Mouse (Mus musculus): ENCODE data around the gene Cacna1c.

Gene Cacna1c

GRCm38 (mm10) chr6:119196382-119197305, at the start of gene Cacna1c:
TSS of gene Cacna1c (minus strand) at chr6:119196418.
- DNase-seq (ENCODE audit: low spot score in 2 of 2): no peak

GRCm38 (mm10) chr6:119240871-119241705, 44.9 kb upstream of the Cacna1c start:
- DNase-seq (ENCODE audit: low spot score in 2 of 2): no peak

- no peak for DNase-seq (ENCODE audit: low spot score in 2 of 2)
Measured at GRCm38 (mm10) chr6:119240256-119240655, 44.0 kb upstream of the Cacna1c start.

GRCm38 (mm10) chr6:119239341-119240005, 43.3 kb upstream of the Cacna1c start:
- no peak for DNase-seq (ENCODE audit: low spot score in 2 of 2)

- no peak for DNase-seq (ENCODE audit: low spot score in 2 of 2)
Measured at GRCm38 (mm10) chr6:119237427-119237989, 41.3 kb upstream of the Cacna1c start.

GRCm38 (mm10) chr6:119236241-119236640, 40.0 kb upstream of the Cacna1c start, which contains the start of gene Cacna2d4:
TSS of gene Cacna2d4 (plus strand) at chr6:119236526.
- no peak for DNase-seq (ENCODE audit: low spot score in 2 of 2)

- DNase-seq (ENCODE audit: low spot score in 2 of 2): no peak
Measured at GRCm38 (mm10) chr6:119235441-119235840, 39.2 kb upstream of the Cacna1c start.

- DNase-seq (ENCODE audit: low spot score in 2 of 2): no peak
Measured at GRCm38 (mm10) chr6:119233066-119233465, 36.8 kb upstream of the Cacna1c start.

GRCm38 (mm10) chr6:119228861-119229603, 32.8 kb upstream of the Cacna1c start:
- no peak for DNase-seq (ENCODE audit: low spot score in 2 of 2)

GRCm38 (mm10) chr6:119227001-119227400, 30.8 kb upstream of the Cacna1c start:
- no peak for DNase-seq (ENCODE audit: low spot score in 2 of 2)

- DNase-seq (ENCODE audit: low spot score in 2 of 2): no peak
Measured at GRCm38 (mm10) chr6:119225731-119226130, 29.5 kb upstream of the Cacna1c start.

- DNase-seq (ENCODE audit: low spot score in 2 of 2): no peak
Measured at GRCm38 (mm10) chr6:119225226-119225625, 29.0 kb upstream of the Cacna1c start.

- DNase-seq (ENCODE audit: low spot score in 2 of 2): no peak
Measured at GRCm38 (mm10) chr6:119224451-119225195, 28.4 kb upstream of the Cacna1c start.

GRCm38 (mm10) chr6:119220297-119220696, 24.1 kb upstream of the Cacna1c start:
- peak in 1 of 2 experiments; percentile 28 for DNase-seq (ENCODE audit: low spot score in 2 of 2)

GRCm38 (mm10) chr6:119219237-119219870, 23.1 kb upstream of the Cacna1c start:
- DNase-seq (ENCODE audit: low spot score in 2 of 2): no peak

- no peak for DNase-seq (ENCODE audit: low spot score in 2 of 2)
Measured at GRCm38 (mm10) chr6:119218591-119218990, 22.4 kb upstream of the Cacna1c start.

- no peak for DNase-seq (ENCODE audit: low spot score in 2 of 2)
Measured at GRCm38 (mm10) chr6:119217661-119218060, 21.4 kb upstream of the Cacna1c start.

GRCm38 (mm10) chr6:119215040-119215613, 18.9 kb upstream of the Cacna1c start:
- DNase-seq (ENCODE audit: low spot score in 2 of 2): no peak

- no peak for DNase-seq (ENCODE audit: low spot score in 2 of 2)
Measured at GRCm38 (mm10) chr6:119214190-119214589, 18.0 kb upstream of the Cacna1c start.

All from spleen, postnatal 14 days (tissue).